Mouse (Mus musculus): Measurements from ENCODE around the gene Aoc1.

Aoc1 gene

DNA sequence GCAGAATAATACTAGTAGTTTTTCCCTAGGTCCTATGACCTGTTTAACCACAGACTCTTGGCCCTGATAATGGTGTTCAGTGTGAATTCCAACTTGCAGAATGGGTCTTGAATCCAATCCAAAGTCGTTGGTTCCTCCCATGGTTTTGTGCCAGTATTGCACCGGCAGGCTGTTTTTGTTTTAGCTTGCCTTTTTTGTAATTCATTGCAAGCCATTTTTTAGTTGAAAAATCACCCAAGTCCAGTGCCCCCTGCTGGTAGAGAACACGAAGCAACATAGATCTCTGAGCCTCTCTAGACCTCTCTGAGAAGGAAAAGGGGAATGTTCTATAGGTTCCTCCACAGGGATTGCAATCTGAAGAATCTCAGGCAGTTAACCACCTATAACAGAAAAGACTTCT, 39.3 kb downstream of the Aoc1 start:
- no peak for DNase-seq

DNA sequence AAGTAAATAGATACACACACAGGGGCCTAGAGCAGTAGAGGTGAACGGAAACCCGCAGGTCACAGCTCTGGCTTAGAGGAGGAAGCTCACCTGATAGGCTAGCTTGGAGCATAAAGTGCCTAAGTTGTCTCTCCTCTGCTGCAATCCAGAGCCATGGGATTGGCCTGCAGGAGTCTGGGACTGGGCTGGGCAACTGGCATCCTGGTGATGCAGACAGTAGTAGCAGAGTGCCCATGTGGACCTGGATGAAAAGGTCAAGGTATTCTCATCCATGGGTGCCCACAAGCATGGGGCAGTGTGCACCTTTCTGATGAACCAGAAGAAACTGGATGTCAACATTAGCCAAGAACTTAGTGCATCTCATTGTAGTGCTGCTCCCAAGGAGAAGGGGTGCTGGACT, 40.9 kb downstream of the Aoc1 start:
- no peak for DNase-seq

DNA sequence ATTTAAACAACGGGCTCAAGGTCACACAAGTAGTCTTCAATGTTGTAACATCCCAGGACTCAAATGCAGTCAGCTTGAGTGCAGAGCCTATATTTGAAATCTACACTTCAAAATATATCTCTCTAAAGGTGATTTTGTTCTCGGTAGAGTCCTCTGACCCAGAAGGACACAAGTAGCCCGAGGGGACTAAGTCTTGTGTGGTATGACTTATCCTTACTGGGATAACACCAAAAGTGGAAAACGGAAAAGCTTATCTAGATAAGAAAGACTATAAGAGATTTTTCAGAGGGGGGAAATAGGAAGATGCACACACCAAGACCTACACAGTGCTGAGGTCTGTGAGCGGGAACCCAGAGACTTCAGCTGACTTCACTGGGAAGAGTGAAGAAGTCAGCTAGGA, 56.9 kb downstream of the Aoc1 start, which contains the start of gene 1600015I10Rik:
1600015I10Rik (plus strand) TSS at position 301 of the 400 bp plus-strand sequence.
- no peak for DNase-seq

DNA sequence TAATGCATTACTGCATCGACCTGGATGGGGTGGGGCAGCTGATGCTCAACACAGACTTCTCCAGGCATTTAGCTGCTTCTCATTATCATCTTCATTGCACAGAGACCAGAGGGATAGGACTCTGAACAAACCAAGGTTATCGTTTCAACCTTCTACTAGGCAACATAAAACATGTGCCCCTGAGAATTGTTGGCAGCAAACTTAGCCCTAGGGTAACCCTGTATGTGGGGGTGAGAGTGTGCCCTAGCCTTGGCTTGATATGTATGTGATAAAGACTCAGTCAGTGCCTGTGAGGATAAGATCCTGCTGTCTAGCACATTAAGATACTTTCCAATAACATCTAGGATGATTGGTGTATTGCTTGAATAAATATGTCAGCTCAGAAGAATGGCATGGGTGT, 76.9 kb downstream of the Aoc1 start:
- DNase-seq = no peak

DNA sequence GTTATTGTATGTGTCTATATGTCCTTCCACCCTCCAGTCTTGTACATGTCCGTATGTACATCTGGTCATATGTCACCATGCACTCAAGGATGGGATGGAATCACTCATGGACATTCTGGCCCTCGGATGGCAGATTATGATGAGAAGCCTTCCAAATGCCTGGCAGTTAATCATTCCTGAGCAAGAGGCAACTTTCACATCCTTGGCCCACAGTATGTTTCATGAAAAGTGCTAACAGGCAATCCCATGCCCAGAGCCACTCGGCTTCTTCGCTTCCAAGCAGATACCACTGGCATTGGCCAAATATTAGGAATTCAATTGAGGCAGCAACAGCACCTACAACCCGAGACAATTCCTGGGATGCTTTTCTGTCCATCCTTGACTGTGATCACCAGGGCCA, 78.0 kb downstream of the Aoc1 start:
- DNase-seq = no peak

DNA sequence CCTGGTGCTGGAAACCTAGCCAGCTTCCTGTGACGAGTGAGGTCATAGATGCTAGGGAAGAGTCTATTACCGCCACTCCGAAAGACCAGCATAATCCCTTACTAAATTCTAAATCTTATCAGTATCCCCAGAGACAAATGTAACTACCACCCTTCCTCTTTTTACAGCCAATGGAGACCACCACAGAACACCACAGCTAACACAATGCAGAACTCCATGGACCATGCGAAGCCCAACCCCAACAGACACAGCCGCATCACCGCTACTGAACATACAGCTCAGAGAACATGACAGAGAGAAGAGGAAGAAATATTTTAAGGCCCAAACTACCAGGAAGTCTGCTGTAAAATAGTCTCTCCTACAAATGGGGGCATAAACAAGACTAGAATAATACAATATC, 78.9 kb downstream of the Aoc1 start:
- no peak for DNase-seq

DNA sequence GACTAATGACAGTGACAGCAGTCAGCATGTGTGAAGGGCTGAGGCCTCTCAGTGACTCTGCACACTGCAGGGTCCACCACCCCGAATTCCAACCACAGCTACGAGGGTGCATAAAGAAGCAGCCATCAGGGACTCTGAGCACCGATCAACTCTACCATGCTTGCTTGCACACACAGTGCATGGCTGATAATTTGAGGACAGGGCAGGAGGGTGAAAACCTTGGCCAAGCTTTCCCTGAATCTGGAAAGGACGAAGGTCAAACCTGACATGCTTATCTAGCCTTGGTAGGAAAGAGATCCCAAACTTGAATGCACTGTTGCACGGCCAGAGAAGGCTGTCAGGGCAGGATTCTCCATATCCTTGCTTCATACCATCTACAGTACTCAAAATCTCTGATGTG, 80.5 kb downstream of the Aoc1 start:
- DNase-seq = no peak

DNA sequence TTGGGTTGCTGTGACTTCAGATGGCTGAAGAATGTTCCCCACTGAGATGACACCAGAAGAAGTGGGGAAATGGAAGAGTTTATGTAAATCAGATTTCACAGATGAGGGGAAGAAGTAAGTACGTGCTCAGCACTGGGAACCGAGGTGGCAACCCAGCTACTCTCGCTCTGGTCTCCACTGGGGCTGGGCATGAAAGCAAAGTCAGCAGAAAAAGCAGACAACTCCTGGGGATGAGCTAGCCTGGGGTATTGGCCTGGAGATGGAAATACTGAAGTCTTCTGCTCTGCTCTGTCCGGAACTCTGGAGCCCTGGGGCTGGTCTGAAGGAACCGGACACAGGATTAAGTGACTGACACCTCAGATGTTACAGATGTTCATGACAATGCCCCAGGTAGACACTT, 81.5 kb downstream of the Aoc1 start:
- DNase-seq = no peak

DNA sequence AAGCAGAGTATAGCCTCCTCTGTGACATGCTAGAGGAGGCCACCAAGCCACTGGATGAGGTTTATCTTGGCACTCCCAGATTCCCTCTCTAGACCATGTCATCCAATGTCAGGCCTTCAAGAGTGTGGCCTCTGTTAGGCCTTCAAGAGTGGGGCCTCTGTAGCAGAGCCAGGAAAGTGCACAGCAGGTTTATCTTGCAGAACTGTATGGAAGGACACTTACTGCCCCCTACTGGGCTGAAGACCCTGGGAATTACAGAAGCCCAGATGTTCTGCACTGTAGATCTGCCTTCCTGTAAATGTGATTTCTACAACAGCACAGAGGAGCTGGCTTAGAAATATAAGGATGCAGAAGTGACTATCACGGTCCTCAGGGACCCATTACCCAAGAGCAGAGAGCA, 82.2 kb downstream of the Aoc1 start:
- no peak for DNase-seq

DNA sequence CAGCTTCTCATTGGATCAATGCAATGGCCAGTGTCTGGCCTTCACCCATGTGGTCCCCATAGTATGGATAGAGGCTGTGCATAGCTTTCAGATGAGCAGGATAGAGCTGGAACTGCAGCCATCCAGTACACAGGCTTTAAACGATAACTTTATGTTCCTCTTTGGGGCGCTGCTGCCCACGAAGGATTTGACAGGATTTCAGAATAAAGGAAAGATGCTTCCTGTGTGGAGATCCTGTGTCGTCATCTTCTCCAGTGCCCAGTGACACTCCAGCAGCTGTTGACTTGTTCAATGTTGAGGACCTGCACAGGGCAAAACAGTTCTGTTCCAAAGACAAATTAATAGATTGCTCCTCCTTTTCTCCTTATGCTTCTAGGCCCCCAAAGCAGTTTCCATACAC, 84.1 kb downstream of the Aoc1 start:
- DNase-seq = no peak

DNA sequence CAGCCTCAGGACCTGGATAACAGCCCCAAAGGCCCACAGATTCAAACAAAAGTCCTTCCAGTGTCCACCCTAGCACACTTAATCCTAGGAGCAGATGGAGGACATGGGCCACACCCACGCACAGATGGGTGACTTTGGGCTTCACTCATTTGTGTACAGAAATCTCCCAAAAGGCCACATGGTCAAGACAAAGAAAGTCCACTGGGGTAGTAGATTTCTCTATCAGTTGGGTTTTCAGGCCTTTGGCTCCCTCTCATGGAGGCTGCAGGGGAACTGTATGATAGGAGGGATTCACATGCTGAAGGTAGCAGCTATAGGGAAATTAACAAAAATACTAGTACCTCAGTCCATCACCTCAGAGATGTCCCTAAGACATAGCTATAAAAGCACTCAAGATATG, 85.4 kb downstream of the Aoc1 start:
- DNase-seq = no peak
